Mouse (Mus musculus) hindbrain, embryonic 13.5 days (tissue): Measurements from ENCODE around the gene Mfsd2a. TPM values are rescaled to one million over a fixed set of nuclear protein-coding genes. Genes with fewer than 3 reads are reported as not detected.

Source experiments
- ATAC-seq: fragments of 200-750 bp; cut with Nextera tagmentation; 2 replicates; pipeline ENCODE4 v1.8.0; 2017; ENCODE audit warnings: moderate TSS enrichment; ENCODE audit not compliant: low FRiP score
- H3K27ac ChIP-seq: fragments of 300-500 bp; sonication (generic); 2 replicates; pipeline ENCODE4 v1.5.1; 2015; ENCODE audit warnings: inconsistent platforms, mild to moderate bottlenecking, moderate library complexity
- H3K27me3 ChIP-seq: fragments of 300-500 bp; sonication (generic); 2 replicates; pipeline ENCODE4 v1.6.1; 2015; ENCODE audit warnings: mild to moderate bottlenecking, inconsistent platforms
- H3K36me3 ChIP-seq: fragments of 300-500 bp; sonication (generic); 2 replicates; pipeline ENCODE4 v1.6.1; 2015; ENCODE audit warnings: mild to moderate bottlenecking, inconsistent platforms
- H3K4me1 ChIP-seq: fragments of 300-500 bp; sonication (generic); replicated peaks from 2 replicates; pipeline ENCODE4 v1.6.1; 2015; ENCODE audit warnings: inconsistent platforms
- H3K4me2 ChIP-seq: fragments of 300-500 bp; sonication (generic); 2 replicates; pipeline ENCODE4 v1.6.1; 2015; ENCODE audit warnings: inconsistent platforms, mild to moderate bottlenecking, moderate library complexity
- H3K4me3 ChIP-seq: fragments of 300-500 bp; sonication (generic); 2 replicates; pipeline ENCODE4 v1.5.1; 2015; ENCODE audit warnings: mild to moderate bottlenecking, inconsistent platforms
- H3K9ac ChIP-seq: fragments of 300-500 bp; sonication (generic); 2 replicates; pipeline ENCODE4 v1.6.1; 2015; ENCODE audit warnings: mild to moderate bottlenecking, inconsistent platforms
- H3K9me3 ChIP-seq: fragments of 300-500 bp; sonication (generic); 2 replicates; pipeline ENCODE4 v1.6.1; 2016; ENCODE audit warnings: inconsistent platforms
- WGBS: fragments of 180-500 bp; shearing (Covaris S2); methylation state at CpG from one replicate; pipeline ENCODE4 v1.1.7; 2015; 5-methylcytosine and 5-hydroxymethylcytosine counted together
- polyA plus RNA-seq: library from polyadenylated mRNA; unstranded; fragments of >200 nt; fragmentation: Nextera tagmentation; extraction: Ambion mirVana; gene quantifications from 2 replicates; pipeline ENCODE4 v1.2.1, GENCODE M21; 2015

The Mfsd2a gene
- polyA plus RNA-seq = 29.6 and 36.7 TPM in 2 replicates

DNA sequence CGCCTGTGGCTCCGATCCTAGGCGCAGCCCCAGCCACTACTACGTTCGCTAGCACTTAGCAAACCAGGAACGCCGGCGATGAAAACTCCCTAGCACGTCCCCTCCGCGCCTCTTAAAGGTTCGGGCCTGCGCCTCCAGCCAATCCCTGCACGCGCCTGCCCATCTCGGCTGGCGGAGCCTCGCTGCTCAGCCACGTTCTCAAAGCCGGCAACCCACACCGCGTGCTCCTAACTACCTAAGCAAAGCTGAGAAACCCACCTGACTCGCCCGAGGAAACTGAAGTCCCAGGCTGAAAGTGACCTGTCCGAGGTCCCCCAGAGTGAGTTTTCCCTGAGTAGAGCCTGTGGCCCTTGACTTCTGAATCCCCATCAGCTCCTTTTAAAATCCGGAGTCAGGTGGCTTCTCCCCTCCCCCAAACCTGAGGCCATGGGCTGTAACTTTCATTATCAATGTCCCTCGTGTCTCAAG lies at the start of gene Mfsd2a:
Gene Mfsd2a (minus strand): TSS at position 89 of the 468 bp plus-strand sequence.
- Histone ChIP-seq H3K36me3 (no peaks in the 10 kb centered on the region; the same call in 1 of the 2 replicates), H3K4me1 (peaks cover 52% of the 10 kb centered on the region), H3K9me3 (no peaks in the 10 kb centered on the region), H3K4me2 (peak within 1 kb of the TSS; percentile 100), H3K9ac (peak within 1 kb of the TSS; percentile 80), H3K4me3 (peak within 1 kb of the TSS; percentile 67), H3K27ac (peak within 1 kb of the TSS; percentile 55), H3K27me3 (peaks cover 11% of the 10 kb centered on the region)
- WGBS = under 1% methylated on average over 27 of the region's 27 CpGs
- peak; percentile 63 for ATAC-seq

DNA sequence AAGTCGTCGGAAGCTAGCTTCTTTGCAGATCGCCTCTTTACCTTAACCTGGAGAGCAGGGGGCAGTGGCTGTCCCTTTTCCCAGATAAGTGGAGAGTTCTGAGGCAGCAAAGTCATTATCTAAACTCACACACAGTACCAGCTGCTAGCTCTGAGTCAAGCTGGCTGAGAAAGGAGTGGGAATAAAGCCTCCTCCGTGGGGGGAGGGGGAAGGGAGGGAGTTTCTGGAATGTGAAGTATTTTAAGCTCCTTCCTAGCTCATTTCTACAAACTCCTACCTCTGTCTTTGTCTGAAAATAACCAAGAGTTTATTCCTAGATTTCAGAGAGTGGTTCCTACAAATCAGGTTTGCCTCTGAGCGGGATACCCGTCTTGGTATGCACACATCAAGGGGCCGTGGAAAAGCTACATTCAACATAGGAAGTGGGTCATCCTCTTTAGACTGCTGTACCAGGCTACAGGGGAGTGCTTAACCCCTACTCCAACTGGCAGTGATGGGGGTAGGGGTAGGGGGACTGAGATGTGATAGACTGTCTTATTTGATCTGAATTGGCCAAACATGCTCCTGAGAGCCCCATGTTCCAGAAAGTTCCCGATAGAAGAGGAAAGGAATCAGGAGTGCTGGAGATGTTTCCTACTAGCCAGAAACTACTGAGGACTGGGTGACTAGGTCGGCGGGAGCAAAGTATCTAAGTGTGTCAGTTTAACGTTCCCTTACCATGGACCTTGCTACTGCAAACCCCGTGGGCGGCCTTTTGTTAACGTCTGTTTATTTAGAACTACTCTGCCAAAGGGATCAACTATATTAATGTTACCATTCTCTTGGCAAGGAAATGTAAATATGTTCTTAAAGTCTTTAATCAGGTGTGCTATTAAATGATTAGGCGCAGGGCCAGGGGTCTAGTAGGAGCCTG lies 44.3 kb upstream of the Mfsd2a start:
- Histone ChIP-seq H3K4me2 (no peak overlapping the region), H3K27ac (no peak overlapping the region), H3K9ac (no peak overlapping the region), H3K9me3 (no peaks in the 10 kb centered on the region), H3K27me3 (no peaks in the 10 kb centered on the region), H3K36me3 (peaks cover 23% of the 10 kb centered on the region), H3K4me3 (no peak overlapping the region), H3K4me1 (peaks cover 25% of the 10 kb centered on the region)
- ATAC-seq = no peak
- whole genome bisulfite sequencing = 51% methylated on average over 15 of the region's 15 CpGs

DNA sequence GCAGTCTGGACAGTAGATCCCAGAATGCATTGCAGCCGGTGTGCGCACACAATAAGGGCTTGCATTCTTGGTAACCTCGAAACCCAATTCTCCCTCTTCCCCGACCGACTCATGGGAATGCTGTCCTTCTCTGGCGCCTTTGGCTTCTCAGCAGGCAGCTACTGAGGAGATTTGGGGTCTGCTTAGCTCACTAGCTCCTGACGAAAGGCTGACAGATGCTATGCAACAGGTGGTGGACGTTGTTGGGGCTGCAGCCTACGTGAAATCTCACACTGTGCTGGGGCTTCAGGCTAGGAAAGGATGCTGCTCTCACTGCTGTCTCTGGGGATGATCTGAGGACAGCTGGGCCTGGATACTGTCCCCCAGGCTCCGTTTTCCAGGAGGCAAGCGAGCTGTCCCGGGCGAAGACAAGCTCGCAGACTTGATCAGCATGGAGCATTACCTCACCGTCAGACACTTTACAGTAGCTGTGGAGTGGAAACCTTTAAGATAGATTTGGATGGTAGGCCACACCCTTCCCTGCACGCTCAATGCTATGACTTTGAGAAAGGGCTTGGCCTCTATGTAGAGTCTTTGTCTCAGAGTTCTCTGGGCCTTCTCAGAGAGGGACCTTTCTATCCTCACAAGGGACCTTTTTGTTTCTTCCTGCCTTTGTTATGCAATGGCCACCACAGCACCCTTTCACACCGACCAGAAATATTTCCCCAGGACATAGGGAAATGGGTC lies 39.8 kb upstream of the Mfsd2a start:
- peaks cover 56% of the 10 kb centered on the region for H3K4me1 ChIP-seq
- peaks cover 25% of the 10 kb centered on the region for H3K36me3 ChIP-seq
- H3K4me2 ChIP-seq = peak overlapping the region; percentile 83
- H3K9me3 ChIP-seq = no peaks in the 10 kb centered on the region
- WGBS = 11% methylated on average over 17 of the region's 17 CpGs
- no peaks in the 10 kb centered on the region for H3K27me3 ChIP-seq
- peak overlapping the region; percentile 46; the same call in 1 of the 2 replicates for H3K9ac ChIP-seq
- H3K27ac ChIP-seq = peak overlapping the region; percentile 94
- no peak for ATAC-seq
- H3K4me3 ChIP-seq = peak overlapping the region; percentile 87; the same call in 1 of the 2 replicates

DNA sequence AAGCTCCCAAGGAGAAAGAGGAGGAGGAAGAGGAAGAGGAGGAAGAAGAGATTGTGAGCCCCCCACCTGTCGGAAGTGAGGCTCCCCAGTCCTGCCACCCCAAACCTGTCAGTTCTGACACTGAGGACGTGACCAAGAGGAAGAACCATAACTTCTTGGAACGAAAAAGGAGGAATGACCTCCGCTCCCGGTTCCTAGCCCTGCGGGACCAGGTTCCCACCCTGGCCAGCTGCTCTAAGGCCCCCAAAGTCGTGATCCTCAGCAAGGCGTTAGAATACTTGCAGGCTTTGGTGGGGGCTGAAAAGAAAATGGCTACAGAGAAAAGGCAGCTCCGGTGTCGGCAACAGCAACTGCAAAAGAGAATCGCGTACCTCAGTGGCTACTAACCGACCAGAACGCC lies 39.1 kb upstream of the Mfsd2a start:
- Histone ChIP-seq H3K4me1 (peaks cover 59% of the 10 kb centered on the region), H3K27ac (peak overlapping the region; percentile 94), H3K27me3 (no peaks in the 10 kb centered on the region), H3K4me2 (peak overlapping the region; percentile 83), H3K36me3 (peaks cover 25% of the 10 kb centered on the region), H3K9me3 (no peaks in the 10 kb centered on the region), H3K9ac (peak overlapping the region; percentile 77), H3K4me3 (peak overlapping the region; percentile 87)
- ATAC-seq = no peak
- WGBS = 28% methylated on average over 14 of the region's 14 CpGs

DNA sequence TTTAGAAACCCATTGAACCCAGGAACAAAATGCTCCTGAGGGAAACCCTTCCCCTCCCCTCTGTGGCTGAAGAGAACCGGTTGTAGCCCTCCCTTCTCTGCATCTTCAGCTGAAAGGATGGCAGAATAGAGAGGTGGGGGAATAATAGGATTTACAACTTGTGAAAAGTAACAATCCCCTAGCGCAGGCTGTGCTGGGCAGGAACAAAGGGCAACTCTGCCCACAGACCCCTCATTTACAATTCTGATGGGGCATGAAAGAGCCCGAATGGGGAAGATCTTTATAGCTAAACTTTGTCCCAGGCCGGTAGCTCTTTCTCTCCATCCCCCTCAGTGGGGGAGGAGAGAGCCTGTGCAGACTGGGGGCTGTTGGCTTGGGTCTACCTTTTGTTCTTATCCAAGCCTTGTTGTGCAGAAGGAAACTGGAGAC lies 38.3 kb upstream of the Mfsd2a start:
- Histone ChIP-seq H3K9me3 (no peaks in the 10 kb centered on the region), H3K36me3 (peaks cover 25% of the 10 kb centered on the region), H3K27me3 (no peaks in the 10 kb centered on the region), H3K4me1 (peaks cover 64% of the 10 kb centered on the region), H3K27ac (peak overlapping the region; percentile 94), H3K9ac (peak overlapping the region; percentile 77), H3K4me2 (peak overlapping the region; percentile 83), H3K4me3 (peak overlapping the region; percentile 87)
- WGBS = 8% methylated on average over 4 of the region's 4 CpGs
- ATAC-seq = no peak

DNA sequence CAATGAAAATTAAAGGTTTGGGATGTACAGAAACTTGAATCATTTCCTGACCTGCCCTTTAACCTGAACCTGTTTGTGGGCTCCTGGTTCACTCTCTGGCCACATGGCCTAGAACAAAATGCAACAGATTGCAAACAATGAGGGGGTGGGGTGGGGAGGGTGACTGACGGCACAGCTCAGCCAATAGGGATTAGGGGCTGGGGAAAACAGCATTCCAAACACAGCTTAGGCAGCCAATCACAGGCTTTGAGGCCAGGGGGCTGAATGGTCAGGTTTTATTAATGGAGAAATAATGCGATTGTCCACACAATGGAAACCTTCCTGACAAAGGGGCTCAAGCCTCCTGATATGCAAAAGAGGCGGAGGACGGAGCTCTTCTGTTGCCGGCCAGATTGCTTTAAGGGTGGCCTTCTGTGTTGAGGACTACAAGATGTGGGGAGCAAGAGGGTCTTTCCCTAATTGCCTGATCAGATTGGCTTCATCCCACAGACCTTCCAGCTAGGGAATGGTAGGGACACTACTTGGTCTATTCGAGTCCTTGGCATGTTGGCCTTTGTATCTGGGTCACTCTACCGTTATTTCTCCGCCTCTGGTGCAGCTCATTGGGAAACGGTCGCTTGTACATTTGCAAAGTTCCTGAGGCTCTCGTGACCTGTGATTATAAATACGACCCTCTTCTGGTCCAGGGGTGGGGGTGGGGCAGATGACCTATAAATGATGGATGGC lies 37.7 kb upstream of the Mfsd2a start:
- H3K9ac ChIP-seq = peak overlapping the region; percentile 93
- peak overlapping the region; percentile 83 for H3K4me2 ChIP-seq
- peaks cover 65% of the 10 kb centered on the region for H3K4me1 ChIP-seq
- no peaks in the 10 kb centered on the region for H3K9me3 ChIP-seq
- 3% methylated on average over 12 of the region's 12 CpGs for WGBS
- H3K4me3 ChIP-seq = peak overlapping the region; percentile 87
- ATAC-seq = peak; percentile 59
- peaks cover 25% of the 10 kb centered on the region for H3K36me3 ChIP-seq
- H3K27ac ChIP-seq = peak overlapping the region; percentile 94
- no peaks in the 10 kb centered on the region for H3K27me3 ChIP-seq

DNA sequence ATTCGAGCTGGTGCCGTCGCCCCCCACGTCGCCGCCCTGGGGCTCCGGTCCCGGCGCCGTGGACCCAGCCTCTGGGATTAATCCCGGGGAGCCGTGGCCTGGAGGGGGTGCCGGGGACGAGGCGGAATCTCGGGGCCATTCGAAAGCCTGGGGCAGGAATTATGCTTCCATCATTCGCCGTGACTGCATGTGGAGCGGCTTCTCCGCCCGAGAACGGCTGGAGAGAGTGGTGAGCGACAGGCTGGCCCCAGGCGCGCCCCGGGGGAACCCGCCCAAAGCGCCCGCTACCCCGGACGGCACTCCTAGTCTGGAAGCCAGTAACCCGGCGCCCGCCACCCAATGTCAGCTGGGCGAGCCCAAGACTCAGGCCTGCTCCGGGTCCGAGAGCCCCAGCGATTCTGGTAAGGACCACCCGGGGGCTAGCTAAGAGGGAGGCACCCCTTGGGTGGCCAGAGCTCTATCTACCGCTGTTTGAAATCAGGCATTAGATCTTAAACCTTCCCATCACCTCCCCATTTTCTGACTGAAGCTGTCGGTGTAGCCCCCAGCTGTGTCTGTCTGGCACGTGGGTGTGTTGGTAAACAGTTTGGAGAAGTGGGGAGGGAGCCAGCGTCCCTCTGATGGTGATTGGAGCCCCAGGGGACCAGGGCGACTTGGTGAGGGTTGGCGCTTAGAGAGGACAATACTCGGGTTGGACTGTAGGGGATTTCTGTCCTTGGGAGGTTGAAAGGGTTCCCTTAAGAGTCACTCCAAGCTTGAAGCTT lies 35.8 kb upstream of the Mfsd2a start:
- WGBS = under 1% methylated on average over 47 of the region's 47 CpGs
- H3K4me3 ChIP-seq = peak overlapping the region; percentile 87
- H3K27ac ChIP-seq = peak overlapping the region; percentile 94
- peak; percentile 2; the same call in 1 of the 2 replicates for ATAC-seq
- peak overlapping the region; percentile 93 for H3K9ac ChIP-seq
- peaks cover 59% of the 10 kb centered on the region for H3K4me1 ChIP-seq
- no peaks in the 10 kb centered on the region for H3K9me3 ChIP-seq
- H3K4me2 ChIP-seq = peak overlapping the region; percentile 83
- H3K27me3 ChIP-seq = no peaks in the 10 kb centered on the region
- peaks cover 17% of the 10 kb centered on the region for H3K36me3 ChIP-seq

DNA sequence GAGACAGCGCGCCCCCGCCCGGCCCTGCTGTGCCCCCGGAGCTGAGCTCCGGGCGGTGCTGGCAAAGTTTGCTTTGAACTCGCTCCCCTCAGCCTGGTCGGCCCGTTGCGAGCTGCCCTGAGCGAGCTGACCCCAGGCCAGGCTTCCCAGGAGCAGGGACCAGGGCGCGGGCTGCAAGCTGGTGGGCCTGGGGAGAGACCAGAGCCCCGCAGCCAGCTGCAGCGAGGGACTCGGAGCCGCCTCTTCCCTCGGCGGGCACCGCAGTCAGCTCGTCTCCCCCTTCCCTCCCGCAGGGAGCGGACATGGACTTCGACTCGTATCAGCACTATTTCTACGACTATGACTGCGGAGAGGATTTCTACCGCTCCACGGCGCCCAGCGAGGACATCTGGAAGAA lies 35.2 kb upstream of the Mfsd2a start:
- Histone ChIP-seq H3K36me3 (peaks cover 11% of the 10 kb centered on the region), H3K9me3 (no peaks in the 10 kb centered on the region), H3K27me3 (no peaks in the 10 kb centered on the region), H3K9ac (peak overlapping the region; percentile 93), H3K27ac (peak overlapping the region; percentile 94), H3K4me2 (peak overlapping the region; percentile 83), H3K4me1 (peaks cover 53% of the 10 kb centered on the region), H3K4me3 (peak overlapping the region; percentile 87)
- 0% methylated on average over 32 of the region's 32 CpGs for WGBS
- ATAC-seq = no peak; the same call in none of the 2 replicates

DNA sequence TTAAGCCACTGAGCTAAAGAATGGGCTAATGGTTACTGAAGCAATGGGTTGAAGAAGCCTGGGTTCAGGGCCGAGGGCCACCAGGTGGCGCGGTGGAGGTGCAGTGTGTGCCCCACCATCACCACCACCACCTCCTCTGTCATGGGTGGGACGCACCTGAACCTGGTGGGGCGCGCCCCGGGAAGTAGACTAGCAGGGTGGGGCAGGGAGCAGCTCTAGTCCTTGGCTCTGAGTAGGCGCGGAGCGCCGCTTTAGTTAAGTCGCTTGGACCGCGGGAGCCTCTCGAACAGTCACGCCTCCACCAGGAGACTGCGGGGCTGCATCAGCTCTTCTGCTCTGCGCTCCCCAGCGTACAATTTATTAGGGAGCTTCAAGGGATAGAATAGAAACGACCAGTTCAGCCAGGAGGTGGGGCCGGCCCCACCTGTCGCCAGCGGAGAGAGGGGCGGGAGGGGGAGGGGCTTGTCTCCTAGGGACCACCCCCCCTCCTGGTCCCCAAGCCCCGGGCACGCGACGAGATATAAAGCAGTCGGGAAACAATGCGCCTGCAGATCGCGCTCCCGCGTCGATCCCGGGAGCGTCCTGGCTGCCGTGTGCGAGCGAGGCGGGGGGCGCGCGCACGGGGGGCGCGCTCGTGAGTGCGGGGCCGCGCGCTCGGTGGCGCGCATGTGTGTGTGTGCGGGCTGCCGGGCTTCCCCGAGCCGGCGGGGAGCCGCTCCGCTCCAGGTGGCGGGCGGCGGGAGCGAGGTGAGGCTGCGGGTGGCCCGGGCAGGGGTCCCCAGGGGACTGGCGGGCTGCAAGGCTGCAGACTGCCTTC lies 34.6 kb upstream of the Mfsd2a start, which contains the start of gene Mycl:
Gene Mycl (plus strand): TSS at position 249 of the 817 bp plus-strand sequence.
- peaks cover 5% of the 10 kb centered on the region for H3K36me3 ChIP-seq
- H3K4me2 ChIP-seq = peak within 1 kb of the TSS; percentile 83
- 0 out of 2 replicates have a peak, but pooled peaks cover 3% of the 10 kb centered on the region for H3K9me3 ChIP-seq
- H3K4me3 ChIP-seq = peak within 1 kb of the TSS; percentile 87
- peak within 1 kb of the TSS; percentile 93 for H3K9ac ChIP-seq
- H3K27me3 ChIP-seq = no peaks in the 10 kb centered on the region
- ATAC-seq = peak; percentile 81
- peak within 1 kb of the TSS; percentile 94 for H3K27ac ChIP-seq
- peaks cover 47% of the 10 kb centered on the region for H3K4me1 ChIP-seq
- WGBS = 1% methylated on average over 65 of the region's 69 CpGs

DNA sequence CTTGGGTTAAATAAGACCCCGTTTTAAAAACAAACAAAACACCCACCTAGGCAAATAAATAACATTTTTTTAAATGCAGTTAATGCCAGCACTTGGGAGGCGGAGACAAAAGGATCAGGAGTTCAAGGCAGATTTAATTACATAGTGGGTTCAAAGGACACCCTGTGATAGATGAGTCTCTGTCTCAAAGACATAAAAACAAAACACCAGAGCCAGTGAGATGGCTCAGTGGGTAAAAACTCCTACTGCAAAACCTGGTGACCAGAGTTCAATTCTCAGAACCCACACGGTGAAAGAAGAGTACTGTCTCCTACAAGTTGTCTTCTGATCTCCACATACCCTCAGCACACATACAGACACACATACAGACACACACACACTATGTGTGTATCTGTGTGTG lies 31.3 kb upstream of the Mfsd2a start:
- H3K36me3 ChIP-seq = no peaks in the 10 kb centered on the region
- H3K9me3 ChIP-seq = 0 out of 2 replicates have a peak, but pooled peaks cover 4% of the 10 kb centered on the region
- no peak overlapping the region for H3K9ac ChIP-seq
- no peak overlapping the region for H3K4me2 ChIP-seq
- H3K4me3 ChIP-seq = no peak overlapping the region
- no peak overlapping the region for H3K27ac ChIP-seq
- 62% methylated on average over 3 of the region's 3 CpGs for WGBS
- H3K4me1 ChIP-seq = peaks cover 19% of the 10 kb centered on the region
- ATAC-seq = no peak
- H3K27me3 ChIP-seq = no peaks in the 10 kb centered on the region
